Comparison of ENCODE assay signal across 21 mouse cellular contexts in the genomic region with DNA sequence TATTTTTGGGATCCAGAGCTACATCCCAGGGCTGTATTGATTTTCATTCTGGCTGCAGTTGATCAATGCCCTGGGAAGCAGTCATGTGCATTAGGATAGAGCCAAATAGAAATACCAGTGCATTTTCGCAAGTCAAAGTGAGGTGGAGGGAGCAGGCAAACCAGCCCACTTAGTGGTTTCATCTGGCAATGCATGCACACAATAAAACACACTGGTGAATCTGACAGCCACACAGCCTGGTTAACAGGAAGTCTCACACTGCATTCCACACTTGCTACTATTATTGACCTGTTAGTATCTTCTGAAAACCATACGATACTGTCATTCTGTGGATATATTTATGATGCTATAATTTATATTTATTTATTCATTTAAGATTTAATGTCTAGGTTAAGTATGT.
"Had no signal": no experiment of that assay in that cellular context is flagged by ENCODE, and none has a peak within 500 bp of the region (broad histone marks: within the 10 kb centered on the region; RNA-seq: fewer than 3 reads in every experiment).

No protein-coding gene starts in this region.

- H3K4me3 ChIP-seq: heart, embryonic 10.5 days; heart, embryonic 12.5 days; kidney, embryonic 15.5 days; left cerebral cortex, adult 2 months; limb, embryonic 10.5 days; limb, embryonic 12.5 days had no signal

- H3K4me1 ChIP-seq: heart, embryonic 10.5 days; heart, embryonic 12.5 days; kidney, embryonic 15.5 days; limb, embryonic 10.5 days; limb, embryonic 12.5 days had no signal

- H3K4me2 ChIP-seq: heart, embryonic 12.5 days; hindbrain, embryonic 14.5 days; kidney, embryonic 15.5 days; limb, embryonic 12.5 days; liver, embryonic 11.5 days had no signal

- H3K27me3 ChIP-seq: heart, embryonic 12.5 days; kidney, embryonic 15.5 days; limb, embryonic 12.5 days had no signal

- H3K9ac ChIP-seq: heart, embryonic 12.5 days; hindbrain, embryonic 14.5 days; kidney, embryonic 15.5 days; limb, embryonic 12.5 days had no signal

- H3K27ac ChIP-seq: heart, embryonic 10.5 days; hindbrain, embryonic 14.5 days; kidney, embryonic 15.5 days; left cerebral cortex, adult 2 months; limb, embryonic 10.5 days; limb, embryonic 12.5 days had no signal

- H3K9me3 ChIP-seq: heart, embryonic 10.5 days; heart, embryonic 12.5 days; kidney, embryonic 15.5 days; limb, embryonic 10.5 days; limb, embryonic 12.5 days had no signal

- H3K36me3 ChIP-seq: heart, embryonic 10.5 days; heart, embryonic 12.5 days; kidney, embryonic 15.5 days; limb, embryonic 10.5 days; limb, embryonic 12.5 days had no signal

- DNase-seq: gastrocnemius, postnatal 14 days; heart, adult 18-20 months; heart, postnatal 10 days; heart, postnatal 4 days; kidney, adult 11 months; kidney, adult 2 months; kidney, adult 9 months; kidney, postnatal 10 days; kidney, postnatal 36 days; liver had no signal

- ATAC-seq: forebrain, embryonic 16.5 days; hindbrain, embryonic 16.5 days; intestine, embryonic 16.5 days had no signal
